Mouse (Mus musculus): ENCODE data around the gene Lrpprc. TPM values are rescaled to one million over a fixed set of nuclear protein-coding genes. Genes with fewer than 3 reads are reported as not detected.

Gene Lrpprc
- polyA plus RNA-seq, 1 experiment from 2014 or later: 42.1 TPM

DNA sequence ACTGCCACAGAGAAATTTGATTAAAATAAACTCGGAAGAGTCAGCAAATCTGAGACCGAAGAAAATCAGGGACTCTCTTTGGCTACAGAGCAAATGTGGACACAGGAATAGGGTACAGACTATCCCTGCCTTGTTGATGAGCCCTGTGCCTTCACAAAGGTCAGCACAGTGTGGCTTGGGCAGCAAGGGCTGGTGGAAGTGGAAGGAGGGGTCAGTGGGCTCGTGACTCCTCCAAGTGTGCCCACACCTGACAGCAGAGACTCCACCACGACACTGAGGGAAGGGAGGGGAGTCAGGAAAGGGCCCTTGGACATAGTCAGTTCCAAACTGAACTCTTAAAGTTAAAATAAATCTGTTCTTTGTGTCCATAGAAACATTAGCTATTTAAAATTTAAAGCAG is 75.7 kb downstream of the Lrpprc start:
- H3K4me2 ChIP-seq: no peak overlapping the region
- DNase-seq (no peak), ATAC-seq (ENCODE audit: low read depth) (no peak)

GRCm38 (mm10) chr17:84713563-84714164 is 76.9 kb downstream of the Lrpprc start:
- Histone ChIP-seq H3K9ac (no peak overlapping the region), H3K27me3 (no peaks in the 10 kb centered on the region), H3K9me3 (replicated peaks) (no peaks in the 10 kb centered on the region), H3K4me1 (replicated peaks) (peaks cover 3% of the 10 kb centered on the region; the same call in 1 of the 2 replicates), H3K36me3 (peaks cover 61% of the 10 kb centered on the region), H3K4me3 (replicated peaks) (no peak overlapping the region), H3K27ac (no peak overlapping the region), H3K4me2 (no peak overlapping the region)
- ATAC-seq (ENCODE audit: low read depth): no peak
- DNase-seq: no peak
- 86% methylated on average over 18 of the region's 18 CpGs for WGBS (ENCODE audit: insufficient replicate concordance)

More for the DNA sequence above, 75.7 kb downstream of the Lrpprc start:
- H3K27me3 ChIP-seq: no peaks in the 10 kb centered on the region
- H3K9ac ChIP-seq: no peak overlapping the region
- no peak overlapping the region for H3K4me3 ChIP-seq (replicated peaks)
- H3K4me1 ChIP-seq (replicated peaks): no peaks in the 10 kb centered on the region; the same call in 1 of the 2 replicates
- H3K9me3 ChIP-seq (replicated peaks): no peaks in the 10 kb centered on the region
- WGBS (ENCODE audit: insufficient replicate concordance): 73% methylated on average over 4 of the region's 4 CpGs
- peaks cover 49% of the 10 kb centered on the region for H3K36me3 ChIP-seq
- H3K27ac ChIP-seq: no peak overlapping the region

- H3K36me3 ChIP-seq: peaks cover 75% of the 10 kb centered on the region
Observed at GRCm38 (mm10) chr17:84709403-84709851, 81.2 kb downstream of the Lrpprc start.

GRCm38 (mm10) chr17:84708818-84709217 is 81.8 kb downstream of the Lrpprc start:
- Histone ChIP-seq H3K9me3 (replicated peaks) (no peaks in the 10 kb centered on the region), H3K36me3 (peaks cover 77% of the 10 kb centered on the region), H3K4me3 (replicated peaks) (no peak overlapping the region), H3K4me1 (replicated peaks) (0 out of 2 replicates have a peak, but pooled peaks cover 3% of the 10 kb centered on the region), H3K9ac (no peak overlapping the region), H3K4me2 (no peak overlapping the region), H3K27ac (no peak overlapping the region), H3K27me3 (no peaks in the 10 kb centered on the region)
- WGBS (ENCODE audit: insufficient replicate concordance): 78% methylated on average over 7 of the region's 7 CpGs
- ATAC-seq (ENCODE audit: low read depth) (no peak), DNase-seq (no peak)

More at GRCm38 (mm10) chr17:84709403-84709851, 81.2 kb downstream of the Lrpprc start:
- Histone ChIP-seq H3K9me3 (replicated peaks) (no peaks in the 10 kb centered on the region), H3K4me1 (replicated peaks) (0 out of 2 replicates have a peak, but pooled peaks cover 3% of the 10 kb centered on the region), H3K4me3 (replicated peaks) (no peak overlapping the region), H3K27ac (no peak overlapping the region), H3K27me3 (no peaks in the 10 kb centered on the region), H3K9ac (no peak overlapping the region), H3K4me2 (no peak overlapping the region)
- WGBS (ENCODE audit: insufficient replicate concordance): 80% methylated on average over 17 of the region's 17 CpGs
- DNase-seq: no peak
- no peak for ATAC-seq (ENCODE audit: low read depth)

DNA sequence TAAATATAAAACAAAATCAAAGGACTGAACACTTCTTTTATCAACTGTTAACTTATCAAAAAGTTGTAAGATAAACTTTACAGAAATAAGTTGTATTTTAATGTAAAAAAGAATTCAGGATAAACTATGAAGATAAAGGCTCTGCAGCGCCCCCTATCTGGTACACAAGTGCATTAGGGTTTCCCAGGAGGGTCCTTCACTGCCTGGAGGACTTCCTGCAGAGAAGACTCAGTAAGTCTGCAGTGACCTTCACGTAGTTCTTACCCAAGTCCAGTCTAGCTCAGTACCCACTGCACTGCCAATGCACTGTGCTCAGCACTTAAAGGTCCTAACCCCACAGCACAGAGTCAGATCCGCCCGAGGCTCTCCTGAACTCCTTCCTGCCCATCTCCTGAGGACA is 83.2 kb downstream of the Lrpprc start:
- Histone ChIP-seq H3K4me2 (no peak overlapping the region), H3K27me3 (no peaks in the 10 kb centered on the region), H3K36me3 (peaks cover 73% of the 10 kb centered on the region), H3K4me3 (replicated peaks) (no peak overlapping the region), H3K27ac (no peak overlapping the region), H3K9ac (no peak overlapping the region), H3K4me1 (replicated peaks) (0 out of 2 replicates have a peak, but pooled peaks cover 3% of the 10 kb centered on the region), H3K9me3 (replicated peaks) (no peaks in the 10 kb centered on the region)
- 68% methylated on average over 4 of the region's 4 CpGs for WGBS (ENCODE audit: insufficient replicate concordance)
- DNase-seq: no peak
- ATAC-seq (ENCODE audit: low read depth): 0 out of 2 replicates have a peak, but pooled peaks have one; percentile 15

- no peak overlapping the region for H3K4me3 ChIP-seq (replicated peaks)
- no peaks in the 10 kb centered on the region for H3K27me3 ChIP-seq
- H3K36me3 ChIP-seq: peaks cover 7% of the 10 kb centered on the region
- DNase-seq (peak; percentile 36), ATAC-seq (ENCODE audit: low read depth) (peak; percentile 46)
- H3K9ac ChIP-seq: no peak overlapping the region
- H3K9me3 ChIP-seq (replicated peaks): no peaks in the 10 kb centered on the region
- H3K27ac ChIP-seq: no peak overlapping the region
- H3K4me2 ChIP-seq: no peak overlapping the region
- 0 out of 2 replicates have a peak, but pooled peaks cover 15% of the 10 kb centered on the region for H3K4me1 ChIP-seq (replicated peaks)
- 33% methylated on average over 5 of the region's 5 CpGs for WGBS (ENCODE audit: insufficient replicate concordance)
Observed at GRCm38 (mm10) chr17:84698727-84699126, 91.9 kb downstream of the Lrpprc start.

GRCm38 (mm10) chr17:84696537-84696936 is 94.1 kb downstream of the Lrpprc start:
- no peak overlapping the region for H3K4me3 ChIP-seq (replicated peaks)
- 64% methylated on average over 6 of the region's 6 CpGs for WGBS (ENCODE audit: insufficient replicate concordance)
- no peak for ATAC-seq (ENCODE audit: low read depth)
- 0 out of 2 replicates have a peak, but pooled peaks cover 17% of the 10 kb centered on the region for H3K4me1 ChIP-seq (replicated peaks)
- H3K27ac ChIP-seq: no peak overlapping the region
- no peak for DNase-seq
- H3K4me2 ChIP-seq: no peak overlapping the region
- no peaks in the 10 kb centered on the region for H3K9me3 ChIP-seq (replicated peaks)
- no peaks in the 10 kb centered on the region for H3K36me3 ChIP-seq
- H3K27me3 ChIP-seq: no peaks in the 10 kb centered on the region
- no peak overlapping the region for H3K9ac ChIP-seq

DNA sequence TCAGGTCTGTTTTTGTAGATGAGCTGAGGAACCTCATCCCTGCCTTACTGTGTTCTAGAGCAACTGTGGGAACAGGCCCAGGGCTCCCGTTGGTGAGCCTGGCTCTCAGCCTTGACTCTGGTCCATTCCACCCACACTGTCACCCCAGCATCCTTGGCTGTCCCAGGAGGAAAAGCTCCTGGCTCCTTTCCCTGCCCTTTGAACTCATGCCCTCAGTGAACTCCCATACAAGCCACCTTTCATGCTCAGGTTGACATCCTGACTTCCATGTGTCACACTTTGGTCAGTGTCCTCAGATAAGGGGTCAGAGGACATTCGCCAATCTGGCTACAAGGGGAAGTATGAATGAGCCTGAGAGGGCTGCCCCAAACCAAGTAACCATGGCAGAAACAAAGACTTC is 96.8 kb downstream of the Lrpprc start:
- Histone ChIP-seq H3K4me3 (replicated peaks) (no peak overlapping the region), H3K27ac (no peak overlapping the region), H3K27me3 (no peaks in the 10 kb centered on the region), H3K9me3 (replicated peaks) (no peaks in the 10 kb centered on the region), H3K36me3 (no peaks in the 10 kb centered on the region), H3K9ac (no peak overlapping the region), H3K4me2 (no peak overlapping the region), H3K4me1 (replicated peaks) (0 out of 2 replicates have a peak, but pooled peaks cover 8% of the 10 kb centered on the region)
- DNase-seq: no peak
- ATAC-seq (ENCODE audit: low read depth): no peak
- WGBS (ENCODE audit: insufficient replicate concordance): 41% methylated on average over 2 of the region's 2 CpGs

GRCm38 (mm10) chr17:84690111-84690510 is 100.5 kb downstream of the Lrpprc start:
- Histone ChIP-seq H3K9ac (no peak overlapping the region), H3K27me3 (no peaks in the 10 kb centered on the region), H3K4me1 (replicated peaks) (0 out of 2 replicates have a peak, but pooled peaks cover 8% of the 10 kb centered on the region), H3K27ac (peak overlapping the region; percentile 4; the same call in 1 of the 2 replicates), H3K4me2 (no peak overlapping the region), H3K9me3 (replicated peaks) (no peaks in the 10 kb centered on the region), H3K36me3 (no peaks in the 10 kb centered on the region), H3K4me3 (replicated peaks) (no peak overlapping the region)
- ATAC-seq (ENCODE audit: low read depth) (no peak), DNase-seq (no peak)
- 66% methylated on average over 5 of the region's 5 CpGs for WGBS (ENCODE audit: insufficient replicate concordance)

- DNase-seq (no peak), ATAC-seq (ENCODE audit: low read depth) (peak; percentile 56; the same call in 1 of the 2 replicates)
- Histone ChIP-seq H3K9ac (no peak overlapping the region), H3K27ac (peak overlapping the region; percentile 64), H3K36me3 (no peaks in the 10 kb centered on the region), H3K27me3 (no peaks in the 10 kb centered on the region), H3K9me3 (replicated peaks) (no peaks in the 10 kb centered on the region), H3K4me1 (replicated peaks) (0 out of 2 replicates have a peak, but pooled peaks cover 6% of the 10 kb centered on the region), H3K4me2 (no peak overlapping the region), H3K4me3 (replicated peaks) (no peak overlapping the region)
- 51% methylated on average over 5 of the region's 5 CpGs for WGBS (ENCODE audit: insufficient replicate concordance)
Observed at GRCm38 (mm10) chr17:84689316-84689715, 101.3 kb downstream of the Lrpprc start.

DNA sequence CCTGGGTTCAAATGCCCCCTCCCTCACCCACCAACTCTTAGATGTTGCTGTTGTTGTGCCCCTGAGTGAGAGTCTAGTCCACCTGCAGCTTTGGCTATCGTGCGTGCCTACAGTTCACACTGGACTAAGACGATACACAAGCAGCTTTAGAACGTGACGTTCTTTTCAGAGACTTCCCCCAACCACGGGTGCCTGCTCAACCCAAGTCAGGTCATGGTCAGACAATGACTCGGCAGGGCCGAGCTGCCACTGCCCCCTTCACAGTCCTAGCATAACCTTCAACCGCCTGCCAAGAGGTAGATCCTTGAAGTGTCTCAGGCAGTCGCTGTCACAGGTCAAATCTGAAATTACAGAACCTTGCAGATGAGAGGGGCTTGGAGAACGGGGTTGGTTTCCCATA is 101.8 kb downstream of the Lrpprc start:
- Histone ChIP-seq H3K9me3 (replicated peaks) (no peaks in the 10 kb centered on the region), H3K4me3 (replicated peaks) (no peak overlapping the region), H3K27me3 (no peaks in the 10 kb centered on the region), H3K4me1 (replicated peaks) (0 out of 2 replicates have a peak, but pooled peaks cover 5% of the 10 kb centered on the region), H3K9ac (no peak overlapping the region), H3K27ac (no peak overlapping the region), H3K36me3 (no peaks in the 10 kb centered on the region), H3K4me2 (no peak overlapping the region)
- no peak for DNase-seq
- 50% methylated on average over 11 of the region's 11 CpGs for WGBS (ENCODE audit: insufficient replicate concordance)
- ATAC-seq (ENCODE audit: low read depth): 0 out of 2 replicates have a peak, but pooled peaks have one; percentile 7

DNA sequence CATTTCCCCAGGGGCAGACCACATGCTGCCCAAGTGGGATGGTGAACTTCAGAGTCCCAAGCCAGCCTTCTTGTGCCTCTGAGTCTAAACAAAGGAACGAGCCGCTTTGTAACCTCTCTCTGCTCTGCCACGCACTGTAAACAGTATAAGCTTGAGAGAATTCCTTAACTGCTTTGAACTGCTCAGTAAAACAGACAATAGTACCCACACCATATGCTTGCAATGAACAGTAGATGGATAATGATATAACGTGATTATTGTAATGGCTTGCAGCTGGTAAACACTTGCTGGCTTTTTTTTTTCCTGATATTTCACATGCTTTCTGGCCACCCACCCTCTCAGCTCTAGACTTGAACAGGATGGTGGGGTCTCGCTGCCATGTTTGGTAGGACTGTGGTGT is 102.6 kb downstream of the Lrpprc start:
- Histone ChIP-seq H3K9me3 (replicated peaks) (no peaks in the 10 kb centered on the region), H3K36me3 (no peaks in the 10 kb centered on the region), H3K27ac (no peak overlapping the region), H3K4me1 (replicated peaks) (peaks cover 7% of the 10 kb centered on the region), H3K9ac (no peak overlapping the region), H3K27me3 (no peaks in the 10 kb centered on the region), H3K4me3 (replicated peaks) (no peak overlapping the region), H3K4me2 (no peak overlapping the region)
- 69% methylated on average over 5 of the region's 5 CpGs for WGBS (ENCODE audit: insufficient replicate concordance)
- ATAC-seq (ENCODE audit: low read depth) (no peak), DNase-seq (no peak)
